Mouse (Mus musculus) heart, embryonic 16.5 days (tissue): ENCODE measurements around the gene Klc1. TPM values are rescaled to one million over a fixed set of nuclear protein-coding genes. Genes with fewer than 3 reads are reported as not detected.
A peak's percentile ranks its signal among the peaks of the same experiment; 100 is the strongest.

Experiments
- ATAC-seq: fragments of 200-750 bp; cut with Nextera tagmentation; replicated peaks from 2 replicates; pipeline ENCODE4 v1.8.0; 2017; ENCODE audit warnings: moderate number of reproducible peaks; ENCODE audit not compliant: insufficient read depth, low FRiP score; ENCODE audit errors: extremely low read depth
- H3K27ac ChIP-seq: fragments of 300-500 bp; sonication (generic); 2 replicates; pipeline ENCODE4 v1.5.1; 2014; ENCODE audit warnings: mild to moderate bottlenecking, low read length, control low read depth, moderate library complexity
- H3K27me3 ChIP-seq: fragments of 300-500 bp; sonication (generic); 2 replicates; pipeline ENCODE4 v1.6.1; 2014; ENCODE audit warnings: low read length, mixed read lengths; ENCODE audit not compliant: control insufficient read depth, insufficient read depth
- H3K36me3 ChIP-seq: fragments of 300-500 bp; sonication (generic); 2 replicates; pipeline ENCODE4 v1.6.1; 2014; ENCODE audit not compliant: control insufficient read depth, insufficient read depth
- H3K4me1 ChIP-seq: fragments of 300-500 bp; sonication (generic); 2 replicates; pipeline ENCODE4 v1.6.1; 2014; ENCODE audit warnings: low read length, mixed read lengths; ENCODE audit not compliant: control insufficient read depth, insufficient read depth
- H3K4me2 ChIP-seq: fragments of 300-500 bp; sonication (generic); 2 replicates; pipeline ENCODE4 v1.6.1; 2014; ENCODE audit warnings: low read depth, mild to moderate bottlenecking, control low read depth, low read length
- H3K4me3 ChIP-seq: fragments of 300-500 bp; sonication (generic); 2 replicates; pipeline ENCODE4 v1.5.1; 2014; ENCODE audit warnings: mild to moderate bottlenecking, control low read depth, low read length
- H3K9ac ChIP-seq: fragments of 300-500 bp; sonication (generic); 2 replicates; pipeline ENCODE4 v1.6.1; 2014; ENCODE audit warnings: low read length, control low read depth
- H3K9me3 ChIP-seq: fragments of 300-500 bp; sonication (generic); replicated peaks from 2 replicates; pipeline ENCODE4 v1.6.1; 2016; ENCODE audit warnings: low read length; ENCODE audit not compliant: control insufficient read depth
- WGBS: fragments of 180-500 bp; shearing (Covaris S2); extraction: QIAGEN DNeasy Blood & Tissue Kit; methylation state at CpG from one replicate; pipeline ENCODE4 v1.1.7; 2014; 5-methylcytosine and 5-hydroxymethylcytosine counted together
- polyA plus RNA-seq: library from polyadenylated mRNA; unstranded; fragments of >200 nt; fragmentation: Nextera tagmentation; extraction: Ambion mirVana; gene quantifications from 2 replicates; pipeline ENCODE4 v1.2.1, GENCODE M21; 2015

Klc1 gene
- polyA plus RNA-seq, 1 experiment from 2014 or later, result 134 TPM

GRCm38 (mm10) chr12:111752491-111752890 lies 6.2 kb upstream of the Klc1 start:
- ATAC-seq, result no peak
- Histone ChIP-seq H3K4me2 (no peak overlapping the region), H3K36me3 (no peaks in the 10 kb centered on the region), H3K27me3 (no peaks in the 10 kb centered on the region), H3K4me3 (no peak overlapping the region), H3K4me1 (peaks cover 7% of the 10 kb centered on the region; the same call in 1 of the 2 replicates), H3K9me3 (no peaks in the 10 kb centered on the region; the same call in 1 of the 2 replicates), H3K27ac (no peak overlapping the region), H3K9ac (no peak overlapping the region)
- 85% methylated on average over 6 of the region's 6 CpGs for WGBS

GRCm38 (mm10) chr12:111753347-111753746 lies 5.3 kb upstream of the Klc1 start:
- WGBS, result 48% methylated on average over 9 of the region's 9 CpGs
- Histone ChIP-seq H3K27ac (no peak overlapping the region), H3K4me3 (no peak overlapping the region), H3K4me1 (peaks cover 13% of the 10 kb centered on the region; the same call in 1 of the 2 replicates), H3K4me2 (peak overlapping the region; percentile 29), H3K9me3 (no peaks in the 10 kb centered on the region; the same call in 1 of the 2 replicates), H3K27me3 (no peaks in the 10 kb centered on the region), H3K9ac (peak overlapping the region; percentile 10; the same call in 1 of the 2 replicates), H3K36me3 (no peaks in the 10 kb centered on the region)
- no peak for ATAC-seq

DNA sequence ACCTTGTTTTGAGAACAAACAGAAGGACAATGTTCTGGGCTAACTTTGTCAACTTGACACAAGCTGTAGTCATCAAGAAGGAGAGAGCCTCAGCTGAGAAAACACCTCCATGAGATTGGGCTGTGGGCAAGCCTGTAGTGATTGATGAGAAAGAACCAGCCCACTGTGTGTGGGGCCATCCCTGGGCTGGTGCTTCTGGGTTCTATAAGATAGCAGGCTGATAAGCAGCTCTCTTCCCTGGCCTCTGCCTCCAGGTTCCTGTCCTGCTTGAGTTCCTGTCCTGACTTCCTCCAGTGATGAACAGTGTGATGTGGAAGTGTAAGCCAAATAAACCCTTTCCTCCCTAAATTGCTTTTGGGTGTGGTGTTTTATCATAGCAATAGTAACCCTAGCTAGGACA lies 3.9 kb upstream of the Klc1 start:
- no peak for ATAC-seq
- Histone ChIP-seq H3K27me3 (no peaks in the 10 kb centered on the region), H3K4me3 (no peak overlapping the region), H3K4me1 (peaks cover 13% of the 10 kb centered on the region; the same call in 1 of the 2 replicates), H3K9me3 (no peaks in the 10 kb centered on the region; the same call in 1 of the 2 replicates), H3K4me2 (no peak overlapping the region), H3K27ac (no peak overlapping the region), H3K36me3 (no peaks in the 10 kb centered on the region), H3K9ac (no peak overlapping the region)

GRCm38 (mm10) chr12:111755231-111755630 lies 3.4 kb upstream of the Klc1 start:
- H3K36me3 ChIP-seq, result no peaks in the 10 kb centered on the region
- no peaks in the 10 kb centered on the region for H3K27me3 ChIP-seq
- no peaks in the 10 kb centered on the region; the same call in 1 of the 2 replicates for H3K9me3 ChIP-seq
- no peak overlapping the region for H3K27ac ChIP-seq
- no peak overlapping the region for H3K9ac ChIP-seq
- H3K4me3 ChIP-seq, result no peak overlapping the region
- H3K4me2 ChIP-seq, result no peak overlapping the region
- no peak for ATAC-seq
- 51% methylated on average over 2 of the region's 2 CpGs for WGBS
- H3K4me1 ChIP-seq, result peaks cover 15% of the 10 kb centered on the region

DNA sequence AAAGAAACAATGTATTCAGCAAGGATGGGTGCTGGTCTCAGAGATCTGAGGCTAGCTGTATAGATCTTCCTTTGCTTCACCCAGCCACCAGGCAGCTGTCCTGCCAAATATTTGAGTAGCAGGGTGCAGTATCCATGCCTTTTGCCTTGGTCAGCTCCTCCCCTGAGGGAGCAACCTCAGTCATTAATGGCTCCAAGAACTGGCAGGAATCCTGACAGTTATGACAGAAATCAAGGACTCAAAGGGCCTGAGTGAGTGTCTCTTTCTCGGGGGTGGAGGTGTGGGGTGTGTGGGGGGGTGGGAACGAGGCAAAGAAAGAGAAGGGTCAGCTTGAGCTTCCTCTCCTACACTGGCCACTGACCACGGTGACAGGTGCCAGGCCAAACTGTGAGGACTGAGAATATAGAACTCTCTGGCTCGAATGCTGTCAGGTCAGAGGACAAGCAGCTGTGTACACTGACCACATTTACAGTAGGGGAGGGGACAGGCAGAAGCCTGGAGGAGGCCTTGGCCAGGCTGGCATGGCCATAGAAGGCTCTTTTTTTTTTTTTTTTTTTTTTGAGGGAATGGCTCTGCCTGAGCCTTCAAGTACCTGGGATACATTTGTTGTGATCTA lies 2.5 kb upstream of the Klc1 start:
- Histone ChIP-seq H3K9me3 (no peaks in the 10 kb centered on the region; the same call in 1 of the 2 replicates), H3K4me2 (no peak overlapping the region), H3K4me1 (peaks cover 16% of the 10 kb centered on the region), H3K27me3 (no peaks in the 10 kb centered on the region), H3K9ac (no peak overlapping the region), H3K36me3 (no peaks in the 10 kb centered on the region), H3K4me3 (no peak overlapping the region), H3K27ac (no peak overlapping the region)
- WGBS, result 49% methylated on average over 4 of the region's 4 CpGs
- ATAC-seq, result no peak

DNA sequence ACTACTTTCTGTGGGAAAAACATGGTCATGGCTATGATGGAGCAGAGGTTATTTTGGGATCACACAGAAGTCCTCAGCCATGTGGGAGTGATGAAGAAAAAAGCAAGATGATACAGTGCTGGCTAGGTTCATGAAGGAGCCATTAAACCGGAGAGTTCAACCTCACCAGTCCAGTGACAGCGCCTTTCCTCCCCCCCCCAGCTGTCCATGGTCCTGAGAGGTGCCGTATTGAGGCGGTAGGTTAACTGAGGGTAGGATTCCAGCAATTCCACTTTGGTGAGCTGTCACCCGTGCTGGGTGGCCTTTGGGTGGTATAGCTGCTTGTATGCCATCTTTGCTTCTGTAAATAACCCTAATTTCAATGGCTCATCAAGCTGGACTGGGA lies 2.0 kb upstream of the Klc1 start:
- Histone ChIP-seq H3K27ac (no peak overlapping the region), H3K27me3 (no peaks in the 10 kb centered on the region), H3K4me1 (peaks cover 16% of the 10 kb centered on the region), H3K4me2 (no peak overlapping the region), H3K9ac (no peak overlapping the region), H3K4me3 (no peak overlapping the region), H3K9me3 (no peaks in the 10 kb centered on the region; the same call in 1 of the 2 replicates), H3K36me3 (no peaks in the 10 kb centered on the region)
- 24% methylated on average over 5 of the region's 5 CpGs for WGBS
- ATAC-seq, result no peak

DNA sequence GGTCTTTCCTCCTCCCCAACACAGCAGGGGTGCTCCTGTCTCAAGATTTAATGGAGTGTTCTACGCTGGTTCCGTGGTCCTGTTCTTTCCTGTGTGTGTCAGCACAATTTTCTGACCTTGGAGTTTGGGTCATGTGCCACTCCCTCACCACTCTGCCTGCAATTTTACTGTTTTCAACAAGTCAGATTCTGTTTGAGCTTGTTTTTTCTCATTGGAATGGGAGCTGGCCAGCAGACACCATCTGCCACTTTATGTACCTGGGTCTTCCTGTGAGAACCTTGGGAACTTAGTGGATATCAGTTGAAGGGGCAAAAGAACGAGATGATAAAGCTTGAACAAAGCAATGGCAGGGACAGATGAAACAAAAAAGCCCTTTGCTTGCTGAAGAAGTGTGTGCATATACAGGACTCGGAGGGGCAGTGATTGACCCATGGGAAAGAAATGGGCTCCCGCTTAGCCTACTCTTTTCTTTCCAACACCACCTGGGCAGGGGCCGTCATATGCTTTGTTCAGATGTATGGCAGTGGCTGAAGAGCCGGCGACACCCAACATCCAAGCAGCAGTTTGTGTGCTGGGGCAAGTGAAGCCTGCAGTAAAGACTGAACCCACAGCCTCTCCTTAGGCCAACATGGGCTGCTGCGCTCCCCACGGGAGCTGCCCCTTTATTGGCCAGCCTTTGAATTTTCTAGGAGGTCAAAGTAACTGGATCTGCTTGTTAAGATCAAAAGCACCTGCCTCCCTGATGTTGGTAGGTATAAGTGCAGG lies 906 bp upstream of the Klc1 start:
- 59% methylated on average over 10 of the region's 10 CpGs for WGBS
- ATAC-seq, result no peak
- peak overlapping the region; percentile 78 for H3K4me3 ChIP-seq
- H3K36me3 ChIP-seq, result no peaks in the 10 kb centered on the region; the same call in 1 of the 2 replicates
- no peaks in the 10 kb centered on the region for H3K9me3 ChIP-seq
- H3K9ac ChIP-seq, result peak overlapping the region; percentile 96
- H3K4me2 ChIP-seq, result peak overlapping the region; percentile 98
- H3K4me1 ChIP-seq, result peaks cover 22% of the 10 kb centered on the region
- peak overlapping the region; percentile 90 for H3K27ac ChIP-seq
- H3K27me3 ChIP-seq, result no peaks in the 10 kb centered on the region

GRCm38 (mm10) chr12:111759176-111760061 lies 770 bp downstream of the Klc1 start:
- Histone ChIP-seq H3K27ac (peak overlapping the region; percentile 90), H3K27me3 (no peaks in the 10 kb centered on the region), H3K4me2 (peak overlapping the region; percentile 98), H3K4me3 (peak overlapping the region; percentile 78), H3K4me1 (peaks cover 22% of the 10 kb centered on the region), H3K9ac (peak overlapping the region; percentile 96), H3K36me3 (peaks cover 2% of the 10 kb centered on the region; the same call in 1 of the 2 replicates), H3K9me3 (no peaks in the 10 kb centered on the region)
- ATAC-seq, result peak; percentile 59
- WGBS, result under 1% methylated on average over 35 of the region's 35 CpGs
